20 mouse cellular contexts compared by ENCODE assay signal in genomic region chr14:11560641-11561232, GRCm38 (mm10). TPM values are rescaled to one million over a fixed set of nuclear protein-coding genes. Genes with fewer than 3 reads are reported as not detected.
DNase-seq lines count a peak whose midpoint lies in the region; ATAC-seq and TF ChIP-seq lines count a peak whose summit lies in the region.
"Had no signal": no experiment of that assay in that cellular context is flagged by ENCODE, and none has a peak within 500 bp of the region (broad histone marks: within the 10 kb centered on the region; RNA-seq: fewer than 3 reads in every experiment).

No protein-coding gene starts in this region.

- TF ChIP-seq EP300 in ES-Bruce4 (IDR thresholded peaks at IDR 0.05; ENCODE audit: insufficient read depth, low read depth, low read length): peak; percentile 71; the same call in 1 of the 2 replicates
- TF ChIP-seq EP300 in stomach, postnatal 0 days (optimal IDR thresholded peaks at IDR 0.05): no peak

- TF ChIP-seq CTCF in kidney, postnatal 0 days (IDR thresholded peaks at IDR 0.05; ENCODE audit: low read depth): no peak
- TF ChIP-seq CTCF in E14TG2a.4 (conservative IDR thresholded peaks at IDR 0.05; ENCODE audit: low read length): no peak
- no peak for TF ChIP-seq CTCF in ES-Bruce4 (IDR thresholded peaks at IDR 0.05; ENCODE audit: low read depth, low read length)
- TF ChIP-seq CTCF in stomach, postnatal 0 days (IDR thresholded peaks at IDR 0.05; ENCODE audit: low read depth): no peak

- no peak overlapping the region for H3K9ac ChIP-seq in kidney, postnatal 0 days (ENCODE audit: low read depth, low read length)
- H3K9ac ChIP-seq in ES-Bruce4 (ENCODE audit: low read depth, poor library complexity, severe bottlenecking): no peak overlapping the region
- H3K9ac ChIP-seq in stomach, postnatal 0 days (ENCODE audit: low read length): no peak overlapping the region
- H3K9ac ChIP-seq: heart, embryonic 13.5 days; hindbrain, embryonic 12.5 days had no signal

- H3K9me3 ChIP-seq in kidney, postnatal 0 days (replicated peaks; ENCODE audit: low read length): no peaks in the 10 kb centered on the region
- no peaks in the 10 kb centered on the region for H3K9me3 ChIP-seq in E14TG2a.4 (ENCODE audit: low read length)
- H3K9me3 ChIP-seq in ES-Bruce4 (replicated peaks; ENCODE audit: control insufficient read depth, insufficient read depth, low read length, poor library complexity, severe bottlenecking): no peaks in the 10 kb centered on the region
- H3K9me3 ChIP-seq in stomach, postnatal 0 days (ENCODE audit: control insufficient read depth, low read length): no peaks in the 10 kb centered on the region
- H3K9me3 ChIP-seq: embryonic facial prominence, embryonic 10.5 days; heart, embryonic 13.5 days; hindbrain, embryonic 12.5 days had no signal

- 0 out of 2 replicates have a peak, but pooled peaks cover 14% of the 10 kb centered on the region for H3K4me1 ChIP-seq in kidney, postnatal 0 days (replicated peaks; ENCODE audit: insufficient read depth, low read length)
- H3K4me1 ChIP-seq in E14TG2a.4 (replicated peaks; ENCODE audit: low read depth, low read length) (peaks cover 90% of the 10 kb centered on the region), ES-Bruce4 (ENCODE audit: control insufficient read depth, insufficient read depth, low read length) (peaks cover 8% of the 10 kb centered on the region)
- H3K4me1 ChIP-seq in stomach, postnatal 0 days (replicated peaks; ENCODE audit: control insufficient read depth, insufficient read depth): no peaks in the 10 kb centered on the region; the same call in 1 of the 2 replicates

- DNase-seq in kidney, postnatal 0 days (ENCODE audit: low spot score): peak; percentile 67
- DNase-seq in kidney, postnatal 25 days: no peak
- DNase-seq in ZHBTc4 (ENCODE audit: low read depth, low spot score): peak; percentile 81
- DNase-seq in stomach, postnatal 0 days (ENCODE audit: low spot score): no peak
- no peak for DNase-seq in cerebellum, adult 9-11 months
- DNase-seq: adrenal gland, postnatal 10 days; cerebellum, adult 11-12 months; cerebellum, adult 9-10 months; cerebellum, postnatal 36 days; gastrocnemius, postnatal 36 days; heart, adult 11 months; heart, postnatal 36 days had no signal

- 0 out of 2 replicates have a peak overlapping the region, but pooled peaks have one; percentile 13 for H3K4me2 ChIP-seq in kidney, postnatal 0 days (ENCODE audit: low read length)
- H3K4me2 ChIP-seq in stomach, postnatal 0 days (replicated peaks; ENCODE audit: low read depth): no peak overlapping the region
- H3K4me2 ChIP-seq: heart, embryonic 13.5 days; hindbrain, embryonic 12.5 days had no signal

- peak; percentile 50 for ATAC-seq in kidney, postnatal 0 days (replicated peaks; ENCODE audit: low FRiP score, low read depth)
- ATAC-seq in stomach, postnatal 0 days (ENCODE audit: low FRiP score, low TSS enrichment): no peak
- ATAC-seq: forebrain, embryonic 14.5 days; hindbrain, embryonic 16.5 days; inflammation-experienced regulatory T-cells, adult 6 months had no signal

- H3K27me3 ChIP-seq in kidney, postnatal 0 days (ENCODE audit: insufficient read depth, low read length): no peaks in the 10 kb centered on the region
- peaks cover 12% of the 10 kb centered on the region for H3K27me3 ChIP-seq in E14TG2a.4 (ENCODE audit: insufficient read depth, low read length)
- H3K27me3 ChIP-seq in ES-Bruce4 (ENCODE audit: control insufficient read depth, insufficient read depth, low read length, poor library complexity, severe bottlenecking): no peaks in the 10 kb centered on the region
- no peaks in the 10 kb centered on the region for H3K27me3 ChIP-seq in stomach, postnatal 0 days (ENCODE audit: control insufficient read depth, insufficient read depth, low read length)
- H3K27me3 ChIP-seq: heart, embryonic 13.5 days; hindbrain, embryonic 12.5 days had no signal

- no peaks in the 10 kb centered on the region for H3K36me3 ChIP-seq in kidney, postnatal 0 days (ENCODE audit: insufficient read depth, low read length)
- 0 out of 2 replicates have a peak, but pooled peaks cover 4% of the 10 kb centered on the region for H3K36me3 ChIP-seq in E14TG2a.4 (ENCODE audit: insufficient read depth, low read length)
- H3K36me3 ChIP-seq in ES-Bruce4 (ENCODE audit: control insufficient read depth, insufficient read depth, low read length, poor library complexity, severe bottlenecking): no peaks in the 10 kb centered on the region
- no peaks in the 10 kb centered on the region for H3K36me3 ChIP-seq in stomach, postnatal 0 days (ENCODE audit: control insufficient read depth, insufficient read depth, low read length)
- H3K36me3 ChIP-seq: heart, embryonic 13.5 days; hindbrain, embryonic 12.5 days had no signal

- 41% methylated on average over 8 of the region's 8 CpGs for WGBS in kidney, postnatal 0 days
- 48% methylated on average over 8 of the region's 8 CpGs for WGBS in stomach, postnatal 0 days

- TF ChIP-seq POLR2A in ES-Bruce4 (IDR thresholded peaks at IDR 0.05; ENCODE audit: insufficient read depth, low read length): no peak

- H3K27ac ChIP-seq in kidney, postnatal 0 days: 0 out of 2 replicates have a peak overlapping the region, but pooled peaks have one; percentile 25
- H3K27ac ChIP-seq in ES-Bruce4 (ENCODE audit: insufficient read depth, low read length): peak overlapping the region; percentile 80
- no peak overlapping the region for H3K27ac ChIP-seq in stomach, postnatal 0 days (replicated peaks)
- H3K27ac ChIP-seq: embryonic facial prominence, embryonic 10.5 days; heart, embryonic 13.5 days; hindbrain, embryonic 12.5 days had no signal

- H3K4me3 ChIP-seq in kidney, postnatal 0 days (replicated peaks; ENCODE audit: low read depth, low read length): no peak overlapping the region
- H3K4me3 ChIP-seq in E14TG2a.4 (replicated peaks; ENCODE audit: low read length): peak overlapping the region; percentile 37
- no peak overlapping the region; the same call in 1 of the 2 replicates for H3K4me3 ChIP-seq in ES-Bruce4 (ENCODE audit: low read depth, low read length)
- no peak overlapping the region for H3K4me3 ChIP-seq in stomach, postnatal 0 days (ENCODE audit: low read depth, low read length)
- H3K4me3 ChIP-seq: embryonic facial prominence, embryonic 10.5 days; heart, embryonic 13.5 days; hindbrain, embryonic 12.5 days had no signal

RNA-seq across cellular contexts. Expression of gene Ptprg, which starts 7.4 kb away (rescaled TPM):
- polyA plus RNA-seq in kidney, postnatal 0 days (2015; fragmentation: Nextera tagmentation; extraction: Ambion mirVana): 23.5 and 24.1 TPM in 2 replicates
- 26.4 and 27.4 TPM in 2 replicates for polyA plus RNA-seq in ES-Bruce4 (2011; ENCODE audit: insufficient read depth, insufficient read length, low read depth, missing spikeins)
- 5.4 and 6.2 TPM in 2 replicates for polyA plus RNA-seq in stomach, postnatal 0 days (2015; fragmentation: Nextera tagmentation; extraction: Ambion mirVana)

Comparison
In these comparisons a context has a peak if more than half of its experiments do, and no peak if none do; other contexts are left out.
1. DNase-seq: peak in kidney, postnatal 0 days (single experiment) and ZHBTc4 (single experiment); none in kidney, postnatal 25 days (0 of 2), stomach, postnatal 0 days (single experiment) and cerebellum, adult 9-11 months (single experiment).